Mouse (Mus musculus): ENCODE measurements around the gene Nlrc5. TPM values are rescaled to one million over a fixed set of nuclear protein-coding genes. Genes with fewer than 3 reads are reported as not detected.

The Nlrc5 gene
- total and polyA plus RNA-seq, 3 experiments, result 2.3 to 4.9 (median 3.7) TPM

DNA sequence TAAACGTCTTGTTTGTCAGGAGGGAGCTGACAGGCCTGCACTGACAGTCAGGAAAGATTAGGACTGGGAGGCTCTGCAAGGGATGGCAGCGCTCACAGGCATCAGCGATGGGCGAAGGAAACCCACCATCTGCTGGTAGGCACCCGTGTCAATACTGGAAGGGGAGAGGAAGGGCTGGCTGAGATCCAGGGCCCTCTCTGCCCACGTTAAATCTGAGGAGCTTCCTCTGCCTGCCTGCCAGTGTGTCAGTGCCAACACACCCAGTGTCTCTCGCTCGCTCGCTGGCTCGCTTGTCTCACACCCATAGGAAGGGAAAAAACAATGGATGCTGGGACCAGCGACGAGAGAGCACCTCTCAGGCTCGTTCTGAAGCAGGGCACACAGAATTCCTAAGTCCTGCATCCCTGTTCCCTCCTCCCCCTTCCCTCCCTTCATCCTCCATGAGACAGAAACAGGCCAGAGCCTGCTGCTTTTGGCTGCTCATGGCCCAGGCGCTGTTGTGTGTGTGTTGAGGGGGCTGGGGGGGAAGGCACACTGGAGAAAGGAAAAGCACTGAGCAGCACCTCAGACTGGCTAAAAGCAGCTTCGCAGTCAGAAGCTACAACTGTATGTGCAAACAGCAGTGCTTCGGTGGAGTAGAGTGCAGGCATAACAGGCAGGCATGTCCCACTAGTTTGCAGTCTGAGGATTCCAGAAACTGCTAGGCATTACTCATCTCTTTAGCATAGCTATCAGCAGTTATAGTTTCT is 140.2 kb downstream of the Nlrc5 start:
- Histone ChIP-seq H3K4me1 (ENCODE audit: control insufficient read depth, insufficient read depth, low read length) (no peaks in the 10 kb centered on the region), H3K4me3 (no peak overlapping the region), H3K9ac (ENCODE audit: low read depth, low read length) (no peak overlapping the region), H3K79me2 (replicated peaks; ENCODE audit: control insufficient read depth, insufficient read depth, low read length) (no peaks in the 10 kb centered on the region), H3K27me3 (ENCODE audit: control insufficient read depth, insufficient read depth, low read length) (no peaks in the 10 kb centered on the region), H3K36me3 (ENCODE audit: control insufficient read depth, insufficient read depth, low read length) (no peaks in the 10 kb centered on the region), H3K27ac (no peak overlapping the region)
- TF ChIP-seq POLR2A (IDR thresholded peaks at IDR 0.05; ENCODE audit: insufficient read depth, low read depth, low read length) (no peak), EP300 (IDR thresholded peaks at IDR 0.05; ENCODE audit: insufficient read depth, low read depth, low read length) (no peak), CTCF (IDR thresholded peaks at IDR 0.05) (no peak)
- intact Hi-C loops (cut with DNase I), result no loop called here
- WGBS, result 77% methylated on average over 16 of the region's 16 CpGs
- DNase-seq, result no peak

DNA sequence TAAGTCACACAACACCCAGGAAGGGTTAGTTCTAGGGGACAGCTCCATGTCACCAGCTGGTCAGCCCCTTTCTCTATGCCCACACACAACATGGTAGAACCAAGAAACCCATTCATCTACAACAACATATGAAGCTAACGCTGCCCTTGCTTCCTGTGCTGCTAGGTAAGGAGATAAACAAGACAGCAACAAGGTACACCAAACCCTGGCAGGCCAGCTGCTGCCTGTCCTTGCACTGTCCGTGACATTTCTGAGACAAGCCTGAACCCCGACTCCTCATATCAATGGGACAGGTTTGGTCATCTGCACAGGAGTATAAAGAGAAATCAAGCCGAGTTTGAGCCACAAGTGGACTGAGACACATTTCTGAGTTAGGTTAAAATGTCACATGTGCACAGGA is 141.0 kb downstream of the Nlrc5 start:
- TF ChIP-seq CTCF (IDR thresholded peaks at IDR 0.05) (no peak), POLR2A (IDR thresholded peaks at IDR 0.05; ENCODE audit: insufficient read depth, low read depth, low read length) (no peak), EP300 (IDR thresholded peaks at IDR 0.05; ENCODE audit: insufficient read depth, low read depth, low read length) (no peak)
- H3K79me2 ChIP-seq (replicated peaks; ENCODE audit: control insufficient read depth, insufficient read depth, low read length), result no peaks in the 10 kb centered on the region
- 86% methylated on average over 4 of the region's 4 CpGs for WGBS
- intact Hi-C loops (cut with DNase I), result no loop called here
- H3K4me1 ChIP-seq (ENCODE audit: control insufficient read depth, insufficient read depth, low read length), result no peaks in the 10 kb centered on the region
- no peaks in the 10 kb centered on the region for H3K27me3 ChIP-seq (ENCODE audit: control insufficient read depth, insufficient read depth, low read length)
- no peak for DNase-seq
- no peak overlapping the region for H3K9ac ChIP-seq (ENCODE audit: low read depth, low read length)
- no peaks in the 10 kb centered on the region for H3K36me3 ChIP-seq (ENCODE audit: control insufficient read depth, insufficient read depth, low read length)
- H3K27ac ChIP-seq, result no peak overlapping the region
- H3K4me3 ChIP-seq, result no peak overlapping the region

Small RNAs within 50 kb of the gene (microRNA-seq; reads per million reads assigned to microRNA genes)
- 0 reads per million in 2 experiments for gene Mir7072

Other genes starting within 250 kb of the Nlrc5 start
- gene Nup93, start 219.8 kb upstream of the Nlrc5 start, total RNA-seq (2021), result 10 to 100 TPM; 13.7 to 15.5 TPM
- gene Nup93, start 219.8 kb upstream of the Nlrc5 start, polyA plus RNA-seq (2012; rRNA removed), result 11.7 and 18.4 TPM in 2 replicates
- gene Slc12a3, start 105.2 kb upstream of the Nlrc5 start, total RNA-seq (2021), result under 1 TPM; 0.16 to 0.39 TPM
- 0.20 and 0.39 TPM in 2 replicates for gene Slc12a3, start 105.2 kb upstream of the Nlrc5 start, polyA plus RNA-seq (2012; rRNA removed)
- gene Herpud1, start 47.9 kb upstream of the Nlrc5 start, total RNA-seq (2021), result 100 to 1,000 TPM; 216 to 349 TPM
- 272 and 285 TPM in 2 replicates for gene Herpud1, start 47.9 kb upstream of the Nlrc5 start, polyA plus RNA-seq (2012; rRNA removed)
- 1 to 10 TPM; 3.4 to 3.9 TPM for gene Cpne2, start 98.6 kb downstream of the Nlrc5 start, total RNA-seq (2021)
- gene Cpne2, start 98.6 kb downstream of the Nlrc5 start, polyA plus RNA-seq (2012; rRNA removed), result 8.3 and 14.1 TPM in 2 replicates
- gene Rspry1, start 167.6 kb downstream of the Nlrc5 start, total RNA-seq (2021), result 10 to 100 TPM; 10.1 to 10.6 TPM
- 3.8 and 7.9 TPM in 2 replicates for gene Rspry1, start 167.6 kb downstream of the Nlrc5 start, polyA plus RNA-seq (2012; rRNA removed)
- 10 to 100 TPM; 18.6 to 20.3 TPM for gene Fam192a, start 167.6 kb downstream of the Nlrc5 start, total RNA-seq (2021)
- 13.7 and 17.5 TPM in 2 replicates for gene Fam192a, start 167.6 kb downstream of the Nlrc5 start, polyA plus RNA-seq (2012; rRNA removed)
- 10 to 100 TPM; 77.2 to 84.1 TPM for gene Arl2bp, start 232.2 kb downstream of the Nlrc5 start, total RNA-seq (2021)
- 107 and 148 TPM in 2 replicates for gene Arl2bp, start 232.2 kb downstream of the Nlrc5 start, polyA plus RNA-seq (2012; rRNA removed)

Data from heart, adult 2 months (tissue).